Mouse (Mus musculus) spleen, adult 18-20 months (tissue): Measurements from ENCODE around the gene Gm5862.
"Not testable (repeated sequence)": the region's sequence is repeated elsewhere in the genome, so short reads cannot be mapped to it uniquely, and the experiment has no call there.

ENCODE experiments used
- DNase-seq, 2 experiments: peaks; one replicate each; pipeline ENCODE4 v3.0.0; 2022; ENCODE audit warnings: mixed read lengths in 2 of 2

Gene Gm5862

DNA sequence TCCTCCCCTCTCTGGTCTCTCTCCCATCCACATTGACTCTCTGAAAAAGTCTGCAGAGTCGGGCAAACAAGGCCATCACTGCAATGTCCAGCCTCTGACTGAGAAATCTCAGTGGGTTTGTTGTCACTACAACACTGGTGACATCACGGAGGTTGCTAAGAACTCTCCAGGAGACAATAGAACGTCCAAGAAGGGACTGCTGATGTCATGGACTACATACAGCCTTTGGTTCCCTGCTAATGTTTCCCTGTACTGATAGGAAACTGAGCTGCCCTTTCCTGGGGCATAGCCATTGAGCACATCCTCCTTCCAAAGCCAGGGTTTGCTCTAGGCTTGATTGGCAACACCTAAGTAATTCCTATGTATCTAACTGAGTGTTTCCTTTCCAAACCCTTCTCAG is at the start of gene Gm5862:
Gene Gm5862, minus strand, starts transcription at position 101 of the 400 bp plus-strand sequence.
- DNase-seq: not testable (repeated sequence)

DNA sequence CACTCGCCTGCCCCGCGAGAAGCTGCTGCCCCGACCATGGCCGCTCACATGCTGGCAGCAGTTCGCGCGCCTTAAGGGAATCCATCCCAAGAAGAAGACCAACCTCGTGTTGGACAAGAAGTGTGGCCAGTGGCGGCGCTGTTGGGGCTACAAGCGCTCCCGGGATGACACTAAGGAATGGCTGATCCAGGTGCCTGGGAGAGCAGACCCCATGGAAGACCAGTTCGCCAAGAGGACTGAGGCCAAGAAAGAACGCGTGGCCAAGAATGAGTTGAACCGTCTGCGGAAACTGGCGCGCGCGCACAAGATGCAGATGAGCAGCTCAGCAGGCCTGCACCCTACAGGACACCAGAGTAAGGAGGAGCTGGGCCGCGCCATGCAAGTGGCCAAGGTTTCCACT is 48.0 kb upstream of the Gm5862 start:
- DNase-seq: no peak

DNA sequence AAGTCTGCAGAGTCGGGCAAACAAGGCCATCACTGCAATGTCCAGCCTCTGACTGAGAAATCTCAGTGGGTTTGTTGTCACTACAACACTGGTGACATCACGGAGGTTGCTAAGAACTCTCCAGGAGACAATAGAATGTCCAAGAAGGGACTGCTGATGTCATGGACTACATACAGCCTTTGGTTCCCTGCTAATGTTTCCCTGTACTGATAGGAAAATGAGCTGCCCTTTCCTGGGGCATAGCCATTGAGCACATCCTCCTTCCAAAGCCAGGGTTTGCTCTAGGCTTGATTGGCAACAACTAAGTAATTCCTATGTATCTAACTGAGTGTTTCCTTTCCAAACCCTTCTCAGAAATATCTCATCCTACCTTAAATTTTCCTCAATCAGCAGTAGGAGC is 35.8 kb upstream of the Gm5862 start, which contains the start of gene Gm7347:
Gene Gm7347, minus strand, starts transcription at position 101 of the 400 bp plus-strand sequence.
- DNase-seq: not testable (repeated sequence)

DNA sequence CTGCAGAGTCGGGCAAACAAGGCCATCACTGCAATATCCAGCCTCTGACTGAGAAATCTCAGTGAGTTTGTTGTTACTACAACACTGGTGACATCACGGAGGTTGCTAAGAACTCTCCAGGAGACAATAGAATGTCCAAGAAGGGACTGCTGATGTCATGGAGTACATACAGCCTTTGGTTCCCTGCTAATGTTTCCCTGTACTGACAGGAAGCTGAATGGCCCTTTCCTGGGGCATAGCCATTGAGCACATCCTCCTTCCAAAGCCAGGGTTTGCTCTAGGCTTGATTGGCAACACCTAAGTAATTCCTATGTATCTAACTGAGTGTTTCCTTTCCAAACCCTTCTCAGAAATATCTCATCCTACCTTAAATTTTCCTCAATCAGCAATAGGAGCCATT is 16.7 kb upstream of the Gm5862 start, which contains the start of gene Speer4a:
Gene Speer4a, minus strand, starts transcription at position 101 of the 400 bp plus-strand sequence.
- not testable (repeated sequence) for DNase-seq

DNA sequence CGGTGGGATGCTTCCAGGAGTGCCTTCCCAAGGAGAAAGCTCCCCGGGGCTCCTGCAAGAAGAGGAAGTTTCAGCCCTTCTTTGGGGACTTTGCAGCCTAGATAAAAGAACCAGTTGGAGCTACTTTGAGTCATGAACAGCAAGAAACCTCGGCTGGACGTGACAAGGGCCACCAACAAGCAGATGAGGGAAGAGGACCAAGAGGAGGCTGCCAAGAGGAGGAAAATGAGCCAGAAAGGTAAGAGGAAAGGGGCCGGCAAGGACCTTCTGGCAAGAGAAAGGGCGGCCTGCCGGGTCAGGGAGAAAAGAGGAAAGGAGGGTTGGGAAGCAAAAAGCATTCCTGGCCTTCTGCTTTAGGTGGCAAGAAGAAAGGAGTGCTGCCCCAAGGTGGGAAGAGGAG is 15.0 kb downstream of the Gm5862 start:
- not testable (repeated sequence) for DNase-seq

DNA sequence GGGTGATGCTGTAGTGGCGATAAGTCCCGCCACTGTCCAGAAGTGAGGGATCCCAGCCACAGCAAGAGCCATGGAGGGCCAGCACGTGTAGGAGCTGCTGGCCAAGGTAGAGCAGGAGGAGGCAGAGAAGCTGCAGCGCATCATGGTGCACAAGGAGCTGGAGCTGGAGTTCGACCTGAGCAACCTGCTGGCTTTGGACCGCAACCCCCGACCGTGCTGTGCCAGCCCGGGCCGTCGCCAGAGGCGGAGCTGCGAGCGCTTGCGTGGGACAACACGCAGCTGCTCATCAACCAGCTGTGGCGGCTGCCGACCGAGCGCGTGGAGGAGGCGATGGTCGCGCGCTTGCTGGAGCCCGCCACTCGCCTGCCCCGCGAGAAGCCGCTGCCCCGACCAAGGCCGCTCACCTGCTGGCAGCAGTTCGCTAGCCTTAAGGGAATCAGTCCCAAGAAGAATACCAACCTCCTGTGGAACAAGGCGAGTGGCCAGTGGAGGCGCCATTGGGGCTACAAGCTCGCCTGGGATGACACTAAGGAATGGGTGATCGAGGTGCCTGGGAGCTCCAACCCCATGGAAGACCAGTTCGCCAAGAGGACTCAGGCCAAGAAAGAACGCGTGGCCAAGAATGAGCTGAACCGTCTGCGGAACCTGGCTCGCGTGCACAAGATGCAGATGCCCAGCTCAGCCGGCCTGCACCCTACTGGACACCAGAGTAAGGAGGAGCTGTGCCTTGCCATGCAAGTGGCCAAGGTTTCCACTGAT is 15.6 kb downstream of the Gm5862 start:
- DNase-seq: not testable (repeated sequence)

DNA sequence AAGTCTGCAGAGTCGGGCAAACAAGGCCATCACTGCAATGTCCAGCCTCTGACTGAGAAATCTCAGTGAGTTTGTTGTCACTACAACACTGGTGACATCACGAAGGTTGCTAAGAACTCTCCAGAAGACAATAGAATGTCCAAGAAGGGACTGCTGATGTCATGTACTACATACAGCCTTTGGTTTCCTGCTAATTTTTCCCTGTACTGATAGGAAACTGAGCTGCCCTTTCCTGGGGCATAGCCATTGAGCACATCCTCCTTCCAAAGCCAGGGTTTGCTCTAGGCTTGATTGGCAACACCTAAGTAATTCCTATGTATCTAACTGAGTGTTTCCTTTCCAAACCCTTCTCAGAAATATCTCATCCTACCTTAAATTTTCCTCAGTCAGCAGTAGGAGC is 18.0 kb downstream of the Gm5862 start, which contains the start of gene Gm1979:
Gene Gm1979, minus strand, starts transcription at position 101 of the 400 bp plus-strand sequence.
- not testable (repeated sequence) for DNase-seq

DNA sequence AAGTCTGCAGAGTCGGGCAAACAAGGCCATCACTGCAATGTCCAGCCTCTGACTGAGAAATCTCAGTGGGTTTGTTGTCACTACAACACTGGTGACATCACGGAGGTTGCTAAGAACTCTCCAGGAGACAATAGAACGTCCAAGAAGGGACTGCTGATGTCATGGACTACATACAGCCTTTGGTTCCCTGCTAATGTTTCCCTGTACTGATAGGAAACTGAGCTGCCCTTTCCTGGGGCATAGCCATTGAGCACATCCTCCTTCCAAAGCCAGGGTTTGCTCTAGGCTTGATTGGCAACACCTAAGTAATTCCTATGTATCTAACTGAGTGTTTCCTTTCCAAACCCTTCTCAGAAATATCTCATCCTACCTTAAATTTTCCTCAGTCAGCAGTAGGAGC is 34.2 kb downstream of the Gm5862 start, which contains the start of gene Gm21698:
Gene Gm21698, minus strand, starts transcription at position 101 of the 400 bp plus-strand sequence.
- DNase-seq: not testable (repeated sequence)

DNA sequence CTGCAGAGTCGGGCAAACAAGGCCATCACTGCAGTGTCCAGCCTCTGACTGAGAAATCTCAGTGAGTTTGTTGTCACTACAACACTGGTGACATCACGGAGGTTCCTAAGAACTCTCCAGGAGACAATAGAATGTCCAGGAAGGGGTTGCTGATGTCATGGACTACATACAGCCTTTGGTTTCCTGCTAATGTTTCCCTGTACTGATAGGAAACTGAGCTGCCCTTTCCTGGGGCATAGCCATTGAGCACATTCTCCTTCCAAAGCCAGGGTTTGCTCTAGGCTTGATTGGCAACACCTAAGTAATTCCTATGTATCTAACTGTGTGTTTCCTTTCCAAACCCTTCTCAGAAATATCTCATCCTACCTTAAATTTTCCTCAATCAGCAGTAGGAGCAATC is 50.2 kb downstream of the Gm5862 start, which contains the start of gene Gm21680:
Gene Gm21680, minus strand, starts transcription at position 101 of the 400 bp plus-strand sequence.
- DNase-seq: not testable (repeated sequence)
